Mouse (Mus musculus) thymus, adult 2 months (tissue): ENCODE results near the gene Klf17. TPM values are rescaled to one million over a fixed set of nuclear protein-coding genes. Genes with fewer than 3 reads are reported as not detected.
"Not testable (repeated sequence)": the region's sequence is repeated elsewhere in the genome, so short reads cannot be mapped to it uniquely, and the experiment has no call there.

Experiments used
- DNase-seq: peaks from one replicate; pipeline ENCODE4 v3.0.0; 2021
- H3K27ac ChIP-seq: fragments of 200-500 bp; 2 replicates; pipeline ENCODE4 v1.5.1; 2012; ENCODE audit warnings: low read length, control low read depth; ENCODE audit not compliant: control insufficient read depth, insufficient read depth
- H3K27me3 ChIP-seq: fragments of 200-500 bp; 2 replicates; pipeline ENCODE4 v1.6.1; 2012; ENCODE audit warnings: mild to moderate bottlenecking, low read length, moderate library complexity, mixed read lengths; ENCODE audit not compliant: control insufficient read depth, insufficient read depth
- H3K36me3 ChIP-seq: fragments of 200-500 bp; 2 replicates; pipeline ENCODE4 v1.6.1; 2012; ENCODE audit warnings: mild to moderate bottlenecking, low read length, moderate library complexity; ENCODE audit not compliant: control insufficient read depth, insufficient read depth
- H3K4me1 ChIP-seq: fragments of 200-500 bp; replicated peaks from 2 replicates; pipeline ENCODE4 v1.6.1; 2012; ENCODE audit warnings: low read length; ENCODE audit not compliant: control insufficient read depth, insufficient read depth
- H3K4me3 ChIP-seq: fragments of 200-500 bp; 2 replicates; pipeline ENCODE4 v1.5.1; 2012; ENCODE audit warnings: mild to moderate bottlenecking, low read length, control low read depth, moderate library complexity; ENCODE audit not compliant: control insufficient read depth, insufficient read depth
- CTCF ChIP-seq: fragments of 200-500 bp; IDR thresholded peaks from 2 replicates; pipeline ENCODE4 v1.5.1; 2012; ENCODE audit warnings: mild to moderate bottlenecking, control low read depth, low read length, moderate library complexity, borderline replicate concordance; ENCODE audit not compliant: control insufficient read depth, poor library complexity, insufficient read depth; ENCODE audit errors: extremely low read depth
- POLR2A ChIP-seq: fragments of 200-500 bp; IDR thresholded peaks from 2 replicates; pipeline ENCODE4 v1.6.1; 2012; ENCODE audit warnings: mild to moderate bottlenecking, low read length, control low read depth, moderate library complexity; ENCODE audit not compliant: control insufficient read depth, poor library complexity, insufficient read depth; ENCODE audit errors: extremely low read depth
- WGBS: fragments of 180-500 bp; shearing (Covaris S2); methylation state at CpG from one replicate; pipeline ENCODE4 v1.1.7; 2018; 5-methylcytosine and 5-hydroxymethylcytosine counted together
- polyA plus RNA-seq: library from polyadenylated mRNA; depleted of rRNA; stranded (reverse); fragments of >200 nt; gene quantifications from 2 replicates; pipeline ENCODE4 v1.2.3, GENCODE M21; 2012

The Klf17 gene
- polyA plus RNA-seq, 1 experiment, result not detected

DNA sequence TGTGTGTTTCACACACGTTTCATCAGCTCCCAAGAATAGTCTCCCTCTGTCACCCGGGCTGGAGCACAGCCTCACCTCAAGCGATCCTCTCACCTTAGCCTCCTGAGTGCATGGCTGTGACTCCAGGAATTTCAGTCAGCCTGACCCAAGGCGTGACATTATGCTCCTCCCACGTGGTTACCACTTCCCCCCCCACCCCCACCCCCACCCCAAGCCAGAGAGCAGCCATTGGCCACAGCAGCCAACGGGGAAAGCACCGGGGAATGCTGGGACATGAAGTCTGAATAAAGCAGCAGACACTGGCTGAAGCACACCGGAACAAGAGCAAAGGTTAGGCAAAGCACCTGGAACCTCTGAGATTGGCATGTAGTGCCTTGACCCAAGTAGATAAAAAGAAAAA lies 21.5 kb upstream of the Klf17 start:
- Histone ChIP-seq H3K36me3 (no peaks in the 10 kb centered on the region), H3K4me3 (no peak overlapping the region), H3K27ac (no peak overlapping the region), H3K4me1 (no peaks in the 10 kb centered on the region), H3K27me3 (no peaks in the 10 kb centered on the region)
- DNase-seq, result no peak
- TF ChIP-seq CTCF (no peak), POLR2A (no peak)
- 31% methylated on average over 8 of the region's 8 CpGs for WGBS

DNA sequence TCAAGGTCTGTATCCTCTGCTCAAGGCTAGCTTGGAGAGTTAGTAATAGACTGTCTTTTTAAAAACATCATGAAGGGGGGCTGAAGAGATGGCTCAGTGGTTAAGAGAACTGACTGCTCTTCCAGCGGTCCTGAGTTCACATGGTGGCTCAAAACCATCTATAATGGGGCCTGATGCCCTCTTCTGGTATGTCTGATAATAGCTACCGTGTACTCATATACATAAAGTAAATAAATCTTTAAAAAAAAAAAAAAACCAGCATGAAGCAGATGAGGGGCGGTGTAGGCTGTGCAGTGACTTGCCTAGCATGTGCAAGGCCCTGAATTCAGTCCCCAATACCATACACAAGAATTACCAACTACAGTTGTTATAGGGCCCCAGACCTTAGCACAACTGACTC lies 17.5 kb upstream of the Klf17 start:
- no peak for DNase-seq
- 86% methylated on average over 3 of the region's 3 CpGs for WGBS
- no peak for TF ChIP-seq POLR2A
- TF ChIP-seq CTCF, result no peak

DNA sequence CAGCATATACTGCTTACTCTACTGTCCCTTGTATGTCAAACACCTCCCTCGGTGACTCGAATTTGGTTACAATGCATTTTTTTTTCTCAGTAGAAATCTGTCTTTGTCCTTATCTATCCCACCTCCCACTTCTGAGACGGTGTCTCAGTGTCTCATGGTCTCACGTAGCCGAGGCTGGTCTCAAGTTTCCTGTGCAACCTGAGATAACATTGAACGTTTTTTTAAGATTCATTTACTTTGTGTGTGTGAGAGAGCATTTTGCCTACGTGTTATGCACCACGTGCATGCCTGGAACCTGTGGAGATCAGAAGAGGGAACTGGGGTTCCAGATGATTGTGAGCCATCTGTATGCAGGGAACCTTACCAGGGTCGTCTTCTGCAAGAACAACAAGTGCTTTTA lies 7.5 kb upstream of the Klf17 start:
- WGBS, result 61% methylated on average over 9 of the region's 9 CpGs
- no peak for TF ChIP-seq POLR2A
- no peak for TF ChIP-seq CTCF

More for the DNA sequence above, 17.5 kb upstream of the Klf17 start:
- Histone ChIP-seq H3K4me3 (no peak overlapping the region), H3K27ac (no peak overlapping the region), H3K36me3 (no peaks in the 10 kb centered on the region), H3K27me3 (no peaks in the 10 kb centered on the region), H3K4me1 (no peaks in the 10 kb centered on the region)

DNA sequence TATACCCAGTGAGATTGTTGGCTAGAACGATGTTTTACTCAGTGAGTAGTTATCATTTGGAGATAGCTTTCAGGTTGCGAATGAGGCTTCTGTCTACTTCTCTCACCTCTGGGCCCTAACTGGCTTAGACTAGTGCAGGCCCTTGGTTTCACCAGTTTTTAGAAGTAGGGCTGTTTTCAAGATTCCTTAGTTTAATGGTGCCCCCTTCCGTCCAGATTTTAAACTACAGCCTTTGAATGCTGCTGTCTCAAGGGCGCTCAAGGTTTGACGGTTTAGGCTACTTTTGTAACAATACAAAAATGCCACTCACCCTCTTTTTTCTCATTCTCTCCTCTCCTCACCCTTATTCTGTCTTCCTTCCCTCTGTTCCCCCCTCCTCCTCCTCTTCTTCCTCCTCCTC lies 5.5 kb upstream of the Klf17 start:
- no peaks in the 10 kb centered on the region for H3K4me1 ChIP-seq
- WGBS, result 29% methylated on average over 5 of the region's 5 CpGs
- no peak overlapping the region for H3K27ac ChIP-seq
- H3K36me3 ChIP-seq, result no peaks in the 10 kb centered on the region
- H3K4me3 ChIP-seq, result no peak overlapping the region
- DNase-seq, result peak; percentile 61
- no peaks in the 10 kb centered on the region for H3K27me3 ChIP-seq
- TF ChIP-seq CTCF, result no peak
- no peak for TF ChIP-seq POLR2A

More for the DNA sequence above, 7.5 kb upstream of the Klf17 start:
- Histone ChIP-seq H3K36me3 (no peaks in the 10 kb centered on the region), H3K27ac (no peak overlapping the region), H3K27me3 (no peaks in the 10 kb centered on the region), H3K4me1 (no peaks in the 10 kb centered on the region), H3K4me3 (no peak overlapping the region)
- DNase-seq, result no peak

DNA sequence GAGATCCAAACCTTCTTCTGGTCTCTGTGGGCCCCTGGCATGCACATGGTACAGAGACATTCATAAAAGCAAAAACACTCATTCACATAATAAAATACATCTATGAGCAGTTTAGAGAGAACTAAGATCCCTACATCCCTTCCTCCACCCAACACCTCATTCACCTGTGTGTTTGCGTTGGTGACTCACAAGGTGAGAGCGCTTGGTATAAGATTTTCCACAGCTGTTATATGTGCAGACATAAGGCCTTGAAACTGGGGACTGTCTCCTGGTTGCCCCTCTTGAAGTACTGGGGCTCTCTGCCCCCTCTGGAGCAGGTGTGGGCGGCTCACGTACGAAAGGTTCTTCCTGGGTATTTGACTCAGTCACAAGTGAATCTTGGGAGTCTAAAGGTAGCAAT lies 5.3 kb downstream of the Klf17 start:
- Histone ChIP-seq H3K4me1 (no peaks in the 10 kb centered on the region), H3K27ac (no peak overlapping the region), H3K36me3 (no peaks in the 10 kb centered on the region), H3K27me3 (no peaks in the 10 kb centered on the region), H3K4me3 (no peak overlapping the region)
- WGBS, result 96% methylated on average over 5 of the region's 5 CpGs
- TF ChIP-seq POLR2A (no peak), CTCF (no peak)
- no peak for DNase-seq

DNA sequence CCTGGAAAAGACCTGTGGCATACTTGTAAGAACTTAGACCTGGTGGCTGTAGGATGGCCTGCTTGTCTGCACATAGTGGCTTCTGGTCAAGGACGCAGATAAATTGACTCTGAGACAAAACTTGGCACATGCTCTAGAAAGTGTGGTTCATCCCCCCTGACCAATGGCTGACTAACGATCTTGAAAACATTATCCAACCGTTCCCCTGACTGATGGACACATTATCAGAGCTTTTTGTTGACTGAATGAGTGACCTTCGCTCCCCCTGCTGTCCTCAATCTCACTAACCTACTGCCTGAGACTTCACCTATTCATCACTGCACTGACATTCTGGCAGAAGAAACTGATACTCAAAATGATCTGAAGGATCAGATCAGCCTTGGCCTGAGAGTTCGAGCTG lies 13.0 kb downstream of the Klf17 start:
- WGBS, result 85% methylated on average over 5 of the region's 5 CpGs
- not testable (repeated sequence) for H3K4me3 ChIP-seq, H3K36me3 ChIP-seq, H3K27me3 ChIP-seq, H3K27ac ChIP-seq, DNase-seq, H3K4me1 ChIP-seq

DNA sequence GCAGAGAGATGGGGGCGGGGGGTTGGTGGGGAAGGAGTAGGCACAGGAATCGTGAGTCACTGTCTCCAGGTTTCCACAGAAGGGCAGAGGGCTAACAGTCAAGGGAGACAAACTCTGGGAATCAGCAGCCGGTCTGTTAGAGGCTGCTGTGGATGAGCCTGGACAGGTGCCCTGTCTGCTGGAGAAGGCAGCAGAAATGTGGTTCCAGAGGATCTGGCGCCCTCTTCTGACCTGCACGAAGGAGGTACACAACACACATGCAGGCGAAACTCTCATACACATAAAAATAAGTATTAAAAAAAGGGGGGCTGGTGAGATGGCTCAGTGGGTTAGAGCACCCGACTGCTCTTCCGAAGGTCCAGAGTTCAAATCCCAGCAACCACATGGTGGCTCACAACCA lies 27.9 kb downstream of the Klf17 start:
- Histone ChIP-seq H3K27me3 (no peaks in the 10 kb centered on the region), H3K36me3 (no peaks in the 10 kb centered on the region), H3K27ac (no peak overlapping the region), H3K4me3 (no peak overlapping the region), H3K4me1 (no peaks in the 10 kb centered on the region; the same call in 1 of the 2 replicates)
- WGBS, result 88% methylated on average over 8 of the region's 8 CpGs
- TF ChIP-seq CTCF (no peak), POLR2A (no peak)
- DNase-seq, result peak; percentile 8
